Mouse (Mus musculus): ENCODE measurements around the gene Adar. TPM values are rescaled to one million over a fixed set of nuclear protein-coding genes. Genes with fewer than 3 reads are reported as not detected.

Adar gene
- polyA plus RNA-seq, 1 experiment: 10.1 TPM

DNA sequence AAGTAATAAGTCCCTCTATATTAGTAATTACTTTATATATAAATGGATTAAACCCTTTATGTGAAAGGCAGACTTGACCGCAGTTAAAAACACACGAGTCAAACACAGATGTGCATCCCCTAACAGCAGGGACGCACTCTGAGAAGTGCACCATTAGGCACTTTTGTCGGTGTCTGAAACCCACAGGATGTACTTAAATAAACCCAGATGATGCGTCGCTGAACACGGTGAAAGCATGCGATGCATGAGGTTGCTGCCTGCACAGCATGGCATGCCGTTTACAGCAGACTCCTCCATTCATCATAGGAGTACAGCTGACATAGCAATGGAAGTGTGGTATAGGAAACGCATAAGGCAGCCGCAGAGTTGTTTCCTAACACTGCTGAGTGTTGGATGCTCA is 14.4 kb upstream of the Adar start:
- Histone ChIP-seq H3K27me3 (ENCODE audit: control insufficient read depth, insufficient read depth, insufficient read length) (peaks cover 27% of the 10 kb centered on the region), H3K4me3 (ENCODE audit: insufficient read depth, poor library complexity, severe bottlenecking) (no peak overlapping the region), H3K79me2 (ENCODE audit: control insufficient read depth, insufficient read depth) (no peaks in the 10 kb centered on the region), H3K36me3 (ENCODE audit: control insufficient read depth, insufficient read depth) (no peaks in the 10 kb centered on the region), H3K79me3 (ENCODE audit: low read depth) (no peaks in the 10 kb centered on the region), H3ac (ENCODE audit: control insufficient read depth, insufficient read length, low read depth) (no peak overlapping the region)
- TF ChIP-seq MYOD1 (IDR thresholded peaks at IDR 0.05; ENCODE audit: control insufficient read depth, insufficient read length, low read depth) (no peak), MYOG (IDR thresholded peaks at IDR 0.05; ENCODE audit: control insufficient read depth, extremely low read depth, insufficient read length) (no peak)

DNA sequence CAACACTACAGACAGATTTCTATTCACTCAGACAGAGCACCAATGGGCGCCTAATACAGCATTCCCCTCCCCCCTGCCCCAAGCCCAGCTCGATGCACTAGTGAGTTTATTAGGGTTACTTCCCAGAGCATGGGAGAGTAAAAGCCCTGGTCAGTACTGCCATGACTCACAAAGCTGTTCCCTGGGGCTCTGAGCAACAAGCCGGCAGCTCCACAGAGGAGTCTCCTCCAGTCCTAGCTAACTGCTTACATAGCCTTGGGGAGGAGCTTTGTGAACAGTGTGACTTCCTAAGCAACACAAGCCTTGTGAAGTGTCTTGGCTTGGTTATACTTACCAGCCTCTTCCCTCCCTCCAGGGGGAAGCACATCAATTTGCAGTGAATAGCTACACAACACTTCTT is 11.2 kb upstream of the Adar start:
- peaks cover 25% of the 10 kb centered on the region for H3K27me3 ChIP-seq (ENCODE audit: control insufficient read depth, insufficient read depth, insufficient read length)
- H3K4me3 ChIP-seq (ENCODE audit: insufficient read depth, poor library complexity, severe bottlenecking): no peak overlapping the region
- H3K79me2 ChIP-seq (ENCODE audit: control insufficient read depth, insufficient read depth): no peaks in the 10 kb centered on the region
- H3K36me3 ChIP-seq (ENCODE audit: control insufficient read depth, insufficient read depth): no peaks in the 10 kb centered on the region
- TF ChIP-seq CEBPB (IDR thresholded peaks at IDR 0.05; ENCODE audit: low read depth) (no peak), MYOD1 (IDR thresholded peaks at IDR 0.05; ENCODE audit: control insufficient read depth, insufficient read length, low read depth) (no peak), FOSL1 (IDR thresholded peaks at IDR 0.05; ENCODE audit: insufficient read depth, low read length, poor library complexity, severe bottlenecking) (no peak), MAX (IDR thresholded peaks at IDR 0.05) (no peak), MYOG (IDR thresholded peaks at IDR 0.05; ENCODE audit: control insufficient read depth, extremely low read depth, insufficient read length) (no peak), USF1 (IDR thresholded peaks at IDR 0.05; ENCODE audit: low read depth) (no peak), CTCF (IDR thresholded peaks at IDR 0.05; ENCODE audit: control insufficient read depth, insufficient read depth, insufficient read length) (no peak)
- no peak overlapping the region for H3ac ChIP-seq (ENCODE audit: control insufficient read depth, insufficient read length, low read depth)
- no peaks in the 10 kb centered on the region for H3K79me3 ChIP-seq (ENCODE audit: low read depth)

- no peak for TF ChIP-seq MYOD1 (IDR thresholded peaks at IDR 0.05; ENCODE audit: control insufficient read depth, insufficient read length, low read depth)
- TF ChIP-seq USF1 (IDR thresholded peaks at IDR 0.05; ENCODE audit: low read depth): no peak
- TF ChIP-seq MAX (IDR thresholded peaks at IDR 0.05): no peak
- no peak for TF ChIP-seq FOSL1 (IDR thresholded peaks at IDR 0.05; ENCODE audit: insufficient read depth, low read length, poor library complexity, severe bottlenecking)
- no peak for TF ChIP-seq CTCF (IDR thresholded peaks at IDR 0.05; ENCODE audit: control insufficient read depth, insufficient read depth, insufficient read length)
- TF ChIP-seq MYOG (IDR thresholded peaks at IDR 0.05; ENCODE audit: control insufficient read depth, extremely low read depth, insufficient read length): no peak
- no peak for TF ChIP-seq CEBPB (IDR thresholded peaks at IDR 0.05; ENCODE audit: low read depth)
- Histone ChIP-seq H3K79me2 (ENCODE audit: control insufficient read depth, insufficient read depth) (no peaks in the 10 kb centered on the region), H3K27me3 (ENCODE audit: control insufficient read depth, insufficient read depth, insufficient read length) (peaks cover 25% of the 10 kb centered on the region), H3K79me3 (ENCODE audit: low read depth) (no peaks in the 10 kb centered on the region), H3ac (ENCODE audit: control insufficient read depth, insufficient read length, low read depth) (no peak overlapping the region), H3K4me3 (ENCODE audit: insufficient read depth, poor library complexity, severe bottlenecking) (no peak overlapping the region), H3K36me3 (ENCODE audit: control insufficient read depth, insufficient read depth) (no peaks in the 10 kb centered on the region)
Observed at GRCm38 (mm10) chr3:89704064-89704463, 10.8 kb upstream of the Adar start.

DNA sequence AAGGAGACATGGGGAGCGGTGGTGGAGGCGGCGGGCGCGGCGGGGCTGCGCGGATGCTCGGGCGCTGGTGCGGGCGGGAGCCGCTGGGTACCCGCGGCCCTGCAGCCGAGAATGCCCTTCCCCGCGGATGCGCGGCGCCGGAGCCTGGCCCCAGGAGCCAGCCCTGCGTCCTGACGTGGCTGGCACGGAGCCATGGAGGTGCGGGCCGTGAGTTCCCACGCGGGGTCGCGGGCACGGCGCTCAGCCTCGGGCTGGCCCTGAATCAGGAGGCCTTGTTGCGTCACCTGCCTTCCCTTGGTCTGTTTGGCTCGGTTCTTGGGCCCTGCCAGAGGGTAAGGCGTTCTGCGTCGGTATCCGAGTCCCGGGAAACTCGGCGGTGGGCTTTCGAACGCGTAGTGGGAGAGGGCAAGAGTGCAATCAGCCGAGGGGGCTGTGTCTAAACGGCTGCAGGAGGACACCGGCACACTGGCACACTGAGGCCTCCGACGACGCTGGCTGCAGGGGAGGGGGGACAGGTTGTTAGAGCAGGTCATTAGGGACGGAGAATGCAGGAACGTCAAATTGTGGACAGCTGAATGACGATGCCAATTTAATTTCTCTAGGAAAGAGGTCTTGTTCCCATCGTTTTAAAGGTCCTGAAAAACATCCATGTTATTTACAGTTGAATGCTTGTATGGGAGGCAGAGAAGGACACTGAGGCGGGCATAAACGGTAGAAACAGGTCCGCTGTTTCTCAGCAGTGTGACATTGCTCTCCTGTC is 565 bp downstream of the Adar start:
- Histone ChIP-seq H3ac (ENCODE audit: control insufficient read depth, insufficient read length, low read depth) (peak overlapping the region; percentile 96), H3K79me2 (ENCODE audit: control insufficient read depth, insufficient read depth) (peaks cover 55% of the 10 kb centered on the region), H3K79me3 (ENCODE audit: low read depth) (peaks cover 17% of the 10 kb centered on the region), H3K27me3 (ENCODE audit: control insufficient read depth, insufficient read depth, insufficient read length) (no peaks in the 10 kb centered on the region), H3K4me3 (ENCODE audit: insufficient read depth, poor library complexity, severe bottlenecking) (peak overlapping the region; percentile 68), H3K36me3 (ENCODE audit: control insufficient read depth, insufficient read depth) (no peaks in the 10 kb centered on the region)
- TF ChIP-seq USF1 (IDR thresholded peaks at IDR 0.05; ENCODE audit: low read depth) (no peak), MAX (IDR thresholded peaks at IDR 0.05) (no peak), MYOD1 (IDR thresholded peaks at IDR 0.05; ENCODE audit: control insufficient read depth, insufficient read length, low read depth) (no peak), CTCF (IDR thresholded peaks at IDR 0.05; ENCODE audit: control insufficient read depth, insufficient read depth, insufficient read length) (no peak), FOSL1 (IDR thresholded peaks at IDR 0.05; ENCODE audit: insufficient read depth, low read length, poor library complexity, severe bottlenecking) (no peak), MYOG (IDR thresholded peaks at IDR 0.05; ENCODE audit: control insufficient read depth, extremely low read depth, insufficient read length) (no peak), CEBPB (IDR thresholded peaks at IDR 0.05; ENCODE audit: low read depth) (no peak)

- Histone ChIP-seq H3K79me2 (ENCODE audit: control insufficient read depth, insufficient read depth) (peaks cover 60% of the 10 kb centered on the region), H3K36me3 (ENCODE audit: control insufficient read depth, insufficient read depth) (no peaks in the 10 kb centered on the region)
Observed at GRCm38 (mm10) chr3:89715967-89716256, 1.1 kb downstream of the Adar start.

DNA sequence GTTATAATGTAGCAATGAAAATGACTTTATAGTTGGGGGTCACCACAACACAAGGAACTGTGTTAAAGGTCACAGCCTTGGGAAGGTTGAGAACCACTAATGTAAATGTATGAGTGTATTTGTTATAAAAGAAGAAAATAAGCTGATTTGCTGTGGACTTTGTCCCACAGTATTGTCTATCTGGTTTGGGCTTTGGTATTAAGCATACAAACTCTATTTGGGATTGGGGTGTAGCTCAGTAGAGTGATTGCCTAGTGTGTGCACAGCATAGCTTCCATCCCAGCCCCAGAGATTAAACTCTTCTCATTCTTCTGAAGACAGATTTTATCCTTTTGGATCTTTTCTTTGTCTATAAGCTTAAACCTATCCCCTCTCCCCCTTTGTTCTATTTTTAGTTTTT is 7.2 kb downstream of the Adar start:
- Histone ChIP-seq H3ac (ENCODE audit: control insufficient read depth, insufficient read length, low read depth) (no peak overlapping the region), H3K79me2 (ENCODE audit: control insufficient read depth, insufficient read depth) (peaks cover 82% of the 10 kb centered on the region), H3K4me3 (ENCODE audit: insufficient read depth, poor library complexity, severe bottlenecking) (no peak overlapping the region), H3K27me3 (ENCODE audit: control insufficient read depth, insufficient read depth, insufficient read length) (no peaks in the 10 kb centered on the region), H3K79me3 (ENCODE audit: low read depth) (peaks cover 21% of the 10 kb centered on the region), H3K36me3 (ENCODE audit: control insufficient read depth, insufficient read depth) (no peaks in the 10 kb centered on the region)
- TF ChIP-seq MAX (IDR thresholded peaks at IDR 0.05) (no peak), FOSL1 (IDR thresholded peaks at IDR 0.05; ENCODE audit: insufficient read depth, low read length, poor library complexity, severe bottlenecking) (no peak), MYOG (IDR thresholded peaks at IDR 0.05; ENCODE audit: control insufficient read depth, extremely low read depth, insufficient read length) (no peak), MYOD1 (IDR thresholded peaks at IDR 0.05; ENCODE audit: control insufficient read depth, insufficient read length, low read depth) (no peak), USF1 (IDR thresholded peaks at IDR 0.05; ENCODE audit: low read depth) (no peak), CTCF (IDR thresholded peaks at IDR 0.05; ENCODE audit: control insufficient read depth, insufficient read depth, insufficient read length) (no peak)

More at GRCm38 (mm10) chr3:89715967-89716256, 1.1 kb downstream of the Adar start:
- H3K79me3 ChIP-seq (ENCODE audit: low read depth): peaks cover 17% of the 10 kb centered on the region
- TF ChIP-seq CEBPB (IDR thresholded peaks at IDR 0.05; ENCODE audit: low read depth) (no peak), USF1 (IDR thresholded peaks at IDR 0.05; ENCODE audit: low read depth) (no peak), MYOG (IDR thresholded peaks at IDR 0.05; ENCODE audit: control insufficient read depth, extremely low read depth, insufficient read length) (no peak), MYOD1 (IDR thresholded peaks at IDR 0.05; ENCODE audit: control insufficient read depth, insufficient read length, low read depth) (no peak), FOSL1 (IDR thresholded peaks at IDR 0.05; ENCODE audit: insufficient read depth, low read length, poor library complexity, severe bottlenecking) (no peak), MAX (IDR thresholded peaks at IDR 0.05) (no peak)
- no peak overlapping the region for H3K4me3 ChIP-seq (ENCODE audit: insufficient read depth, poor library complexity, severe bottlenecking)
- no peak overlapping the region for H3ac ChIP-seq (ENCODE audit: control insufficient read depth, insufficient read length, low read depth)
- H3K27me3 ChIP-seq (ENCODE audit: control insufficient read depth, insufficient read depth, insufficient read length): no peaks in the 10 kb centered on the region

All from C2C12 (cell line).